Mouse (Mus musculus): ENCODE data around the gene Sprr2a2. TPM values are rescaled to one million over a fixed set of nuclear protein-coding genes. Genes with fewer than 3 reads are reported as not detected.
"Not testable (repeated sequence)": the region's sequence is repeated elsewhere in the genome, so short reads cannot be mapped to it uniquely, and the experiment has no call there.

Gene Sprr2a2
- polyA plus RNA-seq, 1 experiment from 2014 or later = not detected

DNA sequence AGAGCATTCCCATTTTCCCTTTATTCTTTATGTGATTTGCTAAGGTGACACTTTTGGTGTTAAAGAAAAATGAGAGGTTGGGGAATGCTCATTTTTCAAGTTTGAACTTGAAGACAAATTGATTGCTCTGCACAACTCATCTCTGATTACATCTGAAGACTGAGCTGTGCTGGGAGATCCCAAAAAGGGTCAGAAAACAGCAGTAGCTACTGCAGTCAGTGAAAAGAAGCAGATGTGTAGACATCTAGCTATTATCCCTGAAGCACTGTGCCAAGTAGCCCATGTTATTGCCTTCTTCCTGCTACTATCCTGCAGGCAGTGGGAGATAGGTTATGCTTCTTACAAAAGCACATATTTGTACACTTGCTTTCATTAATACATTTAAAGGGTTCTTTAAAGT, 29.1 kb downstream of the Sprr2a2 start:
- H3K27me3 ChIP-seq (ENCODE audit: poor library complexity, severe bottlenecking); H3K4me3 ChIP-seq; H3K27ac ChIP-seq; H3K36me3 ChIP-seq (replicated peaks); H3K4me1 ChIP-seq; DNase-seq (ENCODE audit: extremely low spot score, low spot score); H3K9me3 ChIP-seq: not testable (repeated sequence)

DNA sequence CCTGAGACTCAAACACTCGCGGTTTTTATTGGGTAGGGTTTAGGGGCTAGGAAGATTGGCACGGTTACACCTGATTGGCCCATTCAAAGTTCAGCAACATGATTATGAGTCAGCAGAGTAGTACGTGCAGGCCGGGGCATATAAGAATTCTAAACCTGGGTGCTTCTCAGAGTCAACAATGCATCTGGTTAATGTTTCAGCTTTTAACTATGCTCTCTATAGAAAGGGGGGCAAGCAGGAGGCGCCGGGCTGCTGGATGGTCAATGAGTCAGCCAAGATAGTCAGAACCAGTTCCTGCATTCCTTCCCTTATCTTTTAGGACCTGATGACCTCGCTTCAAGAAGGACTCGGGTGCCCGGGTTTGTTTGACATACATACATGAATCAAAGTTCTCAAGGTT, 30.5 kb downstream of the Sprr2a2 start:
- no CpG with 5 or more reads among the region's 10 CpGs for WGBS
- H3K4me1 ChIP-seq; H3K9me3 ChIP-seq; H3K27ac ChIP-seq; H3K36me3 ChIP-seq (replicated peaks); DNase-seq (ENCODE audit: extremely low spot score, low spot score); H3K4me3 ChIP-seq; H3K27me3 ChIP-seq (ENCODE audit: poor library complexity, severe bottlenecking): not testable (repeated sequence)

DNA sequence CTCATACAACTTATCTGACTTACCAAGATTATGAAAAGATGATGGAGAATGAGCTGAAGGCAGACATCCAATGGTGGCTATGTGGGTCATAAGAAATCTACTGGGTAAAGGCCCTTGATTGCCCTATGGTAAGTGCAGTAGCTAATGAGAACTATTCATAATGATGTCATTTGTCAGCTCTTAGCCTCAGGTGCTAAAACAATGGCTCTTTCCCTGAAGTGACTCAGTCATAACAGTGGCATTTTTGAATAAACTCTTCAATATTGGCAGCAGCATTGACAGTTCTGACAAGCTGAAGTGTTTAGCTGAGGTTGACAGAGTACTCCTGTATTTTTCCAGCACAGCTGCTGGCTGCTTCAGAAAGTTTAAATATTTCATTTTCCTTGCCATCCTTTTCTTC, 32.8 kb downstream of the Sprr2a2 start:
- not testable (repeated sequence) for H3K4me1 ChIP-seq; DNase-seq (ENCODE audit: extremely low spot score, low spot score); H3K36me3 ChIP-seq (replicated peaks); H3K9me3 ChIP-seq; H3K4me3 ChIP-seq; H3K27ac ChIP-seq; H3K27me3 ChIP-seq (ENCODE audit: poor library complexity, severe bottlenecking)

DNA sequence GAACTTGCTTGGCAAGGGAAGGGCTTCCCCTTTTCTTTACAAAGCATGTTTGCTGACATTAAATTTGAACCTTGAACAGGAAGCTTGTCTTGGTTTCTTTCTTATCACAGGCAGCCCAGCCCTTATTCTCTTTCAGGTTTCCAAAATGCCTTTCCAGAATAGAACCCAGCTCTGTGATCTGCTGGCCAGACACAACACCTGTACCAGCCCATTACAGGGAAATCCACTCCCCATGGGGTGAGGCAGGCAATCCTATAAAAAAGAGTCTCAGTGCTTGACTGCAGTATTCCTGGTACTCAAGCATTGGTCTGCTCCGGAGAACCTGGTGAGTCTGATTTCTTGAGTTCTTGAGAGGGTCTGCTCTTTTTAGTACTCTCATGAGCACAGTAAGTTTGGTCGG, 34.7 kb downstream of the Sprr2a2 start:
- not testable (repeated sequence) for H3K27me3 ChIP-seq (ENCODE audit: poor library complexity, severe bottlenecking); H3K4me3 ChIP-seq; H3K36me3 ChIP-seq (replicated peaks); DNase-seq (ENCODE audit: extremely low spot score, low spot score); H3K27ac ChIP-seq; H3K4me1 ChIP-seq; H3K9me3 ChIP-seq
- WGBS = 87% methylated on average over 2 of the region's 2 CpGs

DNA sequence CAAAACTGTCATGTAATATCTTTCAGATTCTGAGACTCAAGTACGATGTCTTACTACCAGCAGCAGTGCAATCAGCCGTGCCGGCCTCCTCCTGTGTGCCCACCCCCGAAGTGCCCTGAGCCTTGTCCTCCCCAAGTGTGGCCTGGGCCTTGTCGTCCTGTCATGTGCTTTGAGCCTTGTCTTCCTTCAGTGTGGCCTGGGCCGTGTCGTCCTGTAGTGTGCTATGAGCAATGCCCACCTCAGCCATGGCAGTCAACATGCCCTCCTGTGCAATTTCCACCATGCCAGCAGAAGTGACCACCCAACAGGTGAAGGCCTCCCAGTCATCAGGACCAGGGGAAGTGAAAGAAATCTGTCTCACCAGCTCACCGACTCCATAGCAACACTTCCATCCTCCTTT, 38.1 kb downstream of the Sprr2a2 start:
- not testable (repeated sequence) for H3K9me3 ChIP-seq; H3K4me3 ChIP-seq; H3K36me3 ChIP-seq (replicated peaks); H3K27me3 ChIP-seq (ENCODE audit: poor library complexity, severe bottlenecking); H3K27ac ChIP-seq; DNase-seq (ENCODE audit: extremely low spot score, low spot score); H3K4me1 ChIP-seq
- WGBS = no CpG with 5 or more reads among the region's 8 CpGs

DNA sequence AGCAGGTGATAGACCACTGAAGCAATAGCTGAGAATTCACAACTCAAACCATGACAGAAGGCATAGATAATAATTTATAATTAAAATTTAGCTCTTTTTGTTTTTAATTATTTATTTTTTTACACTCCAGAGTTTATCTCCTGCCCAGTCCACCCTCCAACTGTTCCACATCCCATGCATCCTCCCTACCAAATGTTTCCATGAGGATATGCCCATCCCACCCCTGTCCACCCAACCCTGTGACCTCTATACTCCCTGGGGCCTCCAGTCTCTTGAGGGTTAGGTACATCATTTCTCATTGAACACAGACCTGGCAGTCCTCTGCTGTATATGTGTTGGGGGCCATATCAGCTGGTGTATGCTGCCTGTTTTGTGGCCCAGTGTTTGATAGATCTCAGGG, 42.8 kb downstream of the Sprr2a2 start:
- DNase-seq (ENCODE audit: extremely low spot score, low spot score); H3K4me3 ChIP-seq; H3K36me3 ChIP-seq (replicated peaks); H3K4me1 ChIP-seq; H3K9me3 ChIP-seq; H3K27ac ChIP-seq; H3K27me3 ChIP-seq (ENCODE audit: poor library complexity, severe bottlenecking): not testable (repeated sequence)

DNA sequence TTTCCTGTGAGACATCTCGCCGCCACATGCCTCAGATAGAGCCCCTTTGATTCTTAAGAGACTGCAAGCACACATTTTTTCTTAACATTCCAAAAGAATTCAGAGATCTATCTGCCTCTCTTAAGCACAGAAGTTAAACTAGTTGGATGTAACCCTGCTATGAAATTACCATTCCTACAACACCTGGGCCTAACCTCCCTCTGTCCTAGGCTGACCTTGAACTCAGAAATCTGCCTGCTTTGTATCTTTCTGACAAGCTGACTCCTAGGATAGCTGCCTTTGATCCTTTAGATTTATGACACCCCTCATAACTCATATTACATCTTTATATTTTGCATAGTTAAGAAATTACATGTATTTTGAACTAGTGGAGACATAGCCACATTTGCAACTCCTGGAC, 47.7 kb downstream of the Sprr2a2 start:
- not testable (repeated sequence) for H3K4me3 ChIP-seq, H3K9me3 ChIP-seq
- WGBS = no CpG with 5 or more reads among the region's 2 CpGs

DNA sequence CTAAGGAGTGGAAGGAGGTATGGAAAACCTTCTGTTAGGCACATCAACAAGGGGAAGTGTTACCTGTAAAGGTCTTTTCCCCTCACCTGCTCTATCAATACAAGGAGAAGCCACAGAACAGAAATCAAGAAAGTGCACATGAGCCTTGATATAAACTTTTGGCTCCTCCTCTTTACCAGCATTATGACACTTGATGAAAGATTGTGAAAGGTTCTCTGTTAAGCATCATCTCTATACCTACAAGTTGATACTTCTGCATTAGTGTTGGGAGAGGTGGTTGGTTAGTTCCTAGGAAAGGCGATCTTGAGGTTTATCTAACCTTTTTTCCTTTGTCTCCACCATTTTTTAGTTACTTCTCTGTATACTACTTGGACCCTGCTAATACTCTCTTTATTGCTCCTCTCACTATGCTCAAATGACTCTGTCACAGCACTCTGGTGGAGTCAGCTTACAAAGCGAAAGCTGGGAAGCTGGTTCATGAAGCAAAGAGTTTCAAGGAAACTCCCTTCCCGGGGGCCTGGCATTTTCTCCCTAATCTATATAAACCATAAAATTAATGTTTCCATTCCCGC, 55.8 kb downstream of the Sprr2a2 start:
- no CpG with 5 or more reads among the region's 4 CpGs for WGBS

More for the DNA sequence above, 47.7 kb downstream of the Sprr2a2 start:
- not testable (repeated sequence) for H3K27me3 ChIP-seq (ENCODE audit: poor library complexity, severe bottlenecking); DNase-seq (ENCODE audit: extremely low spot score, low spot score); H3K4me1 ChIP-seq; H3K27ac ChIP-seq; H3K36me3 ChIP-seq (replicated peaks)

DNA sequence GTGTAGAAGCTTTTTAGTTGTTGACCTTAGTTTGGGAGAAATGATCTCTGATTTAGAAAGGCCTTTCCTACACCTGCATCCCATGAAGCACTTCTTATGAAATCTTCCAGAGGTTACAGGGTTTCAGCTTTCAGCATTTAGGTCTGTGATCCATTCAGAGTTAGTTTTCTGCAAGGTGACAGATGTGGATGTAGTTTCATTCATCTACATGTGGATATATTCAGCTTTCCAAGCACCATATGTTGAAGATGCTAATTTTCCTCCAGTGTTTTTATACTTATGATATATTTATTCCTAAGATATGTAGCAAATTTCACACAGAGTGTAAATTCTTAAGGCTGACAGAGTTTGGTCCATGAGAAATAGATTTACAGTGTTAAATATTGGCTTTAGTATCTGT, 57.8 kb downstream of the Sprr2a2 start:
- not testable (repeated sequence) for H3K36me3 ChIP-seq (replicated peaks); H3K4me1 ChIP-seq; H3K4me3 ChIP-seq; DNase-seq (ENCODE audit: extremely low spot score, low spot score); H3K9me3 ChIP-seq; H3K27ac ChIP-seq; H3K27me3 ChIP-seq (ENCODE audit: poor library complexity, severe bottlenecking)

More for the DNA sequence above, 55.8 kb downstream of the Sprr2a2 start:
- H3K27ac ChIP-seq; H3K4me3 ChIP-seq; H3K27me3 ChIP-seq (ENCODE audit: poor library complexity, severe bottlenecking); H3K4me1 ChIP-seq; DNase-seq (ENCODE audit: extremely low spot score, low spot score); H3K9me3 ChIP-seq; H3K36me3 ChIP-seq (replicated peaks): not testable (repeated sequence)

DNA sequence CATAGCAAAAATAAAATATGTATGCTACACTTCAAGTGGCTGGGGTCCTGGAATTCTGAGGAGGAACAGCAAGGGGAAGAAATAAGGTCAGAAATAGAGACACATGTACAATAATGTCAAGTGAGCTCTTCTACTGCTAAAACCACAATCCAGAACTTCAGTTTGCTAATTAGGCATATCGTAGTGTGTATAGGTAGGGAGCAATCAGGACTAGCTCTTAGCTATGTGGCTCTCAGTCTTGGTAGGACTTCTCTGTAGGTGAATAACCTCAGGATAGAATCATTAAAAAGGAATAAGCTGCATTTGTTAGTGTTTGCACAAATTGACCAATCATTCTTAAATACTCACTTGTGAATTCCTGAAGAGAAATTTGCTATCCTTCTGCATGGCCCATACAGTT, 58.3 kb downstream of the Sprr2a2 start:
- H3K27me3 ChIP-seq (ENCODE audit: poor library complexity, severe bottlenecking); DNase-seq (ENCODE audit: extremely low spot score, low spot score); H3K27ac ChIP-seq; H3K9me3 ChIP-seq; H3K36me3 ChIP-seq (replicated peaks); H3K4me3 ChIP-seq; H3K4me1 ChIP-seq: not testable (repeated sequence)
- whole genome bisulfite sequencing = no CpG with 5 or more reads among the region's 1 CpGs

DNA sequence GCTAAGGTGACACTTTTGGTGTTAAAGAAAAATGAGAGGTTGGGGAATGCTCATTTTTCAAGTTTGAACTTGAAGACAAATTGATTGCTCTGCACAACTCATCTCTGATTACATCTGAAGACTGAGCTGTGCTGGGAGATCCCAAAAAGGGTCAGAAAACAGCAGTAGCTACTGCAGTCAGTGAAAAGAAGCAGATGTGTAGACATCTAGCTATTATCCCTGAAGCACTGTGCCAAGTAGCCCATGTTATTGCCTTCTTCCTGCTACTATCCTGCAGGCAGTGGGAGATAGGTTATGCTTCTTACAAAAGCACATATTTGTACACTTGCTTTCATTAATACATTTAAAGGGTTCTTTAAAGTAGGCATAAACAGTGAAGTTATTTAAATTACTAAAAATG, 63.9 kb downstream of the Sprr2a2 start:
- H3K4me3 ChIP-seq; H3K9me3 ChIP-seq; H3K27me3 ChIP-seq (ENCODE audit: poor library complexity, severe bottlenecking); H3K4me1 ChIP-seq; H3K27ac ChIP-seq; H3K36me3 ChIP-seq (replicated peaks); DNase-seq (ENCODE audit: extremely low spot score, low spot score): not testable (repeated sequence)

DNA sequence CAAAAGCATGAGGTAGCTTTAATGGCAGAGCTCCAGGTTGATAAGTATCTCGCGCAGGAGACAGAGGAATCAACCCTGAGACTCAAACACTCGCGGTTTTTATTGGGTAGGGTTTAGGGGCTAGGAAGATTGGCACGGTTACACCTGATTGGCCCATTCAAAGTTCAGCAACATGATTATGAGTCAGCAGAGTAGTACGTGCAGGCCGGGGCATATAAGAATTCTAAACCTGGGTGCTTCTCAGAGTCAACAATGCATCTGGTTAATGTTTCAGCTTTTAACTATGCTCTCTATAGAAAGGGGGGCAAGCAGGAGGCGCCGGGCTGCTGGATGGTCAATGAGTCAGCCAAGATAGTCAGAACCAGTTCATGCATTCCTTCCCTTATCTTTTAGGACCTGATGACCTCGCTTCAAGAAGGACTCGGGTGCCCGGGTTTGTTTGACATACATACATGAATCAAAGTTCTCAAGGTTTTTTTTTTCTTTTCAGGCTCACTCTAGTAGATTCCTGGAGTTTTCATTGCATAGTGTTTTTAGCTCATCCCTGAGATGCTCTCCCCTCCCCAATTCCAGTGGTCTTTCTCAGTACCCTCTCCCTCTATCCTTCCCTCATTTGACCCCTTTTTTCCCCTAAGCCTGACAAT, 65.4 kb downstream of the Sprr2a2 start:
- H3K4me3 ChIP-seq; H3K27ac ChIP-seq; DNase-seq (ENCODE audit: extremely low spot score, low spot score); H3K4me1 ChIP-seq; H3K9me3 ChIP-seq; H3K27me3 ChIP-seq (ENCODE audit: poor library complexity, severe bottlenecking); H3K36me3 ChIP-seq (replicated peaks): not testable (repeated sequence)
- 91% methylated on average over 5 of the region's 12 CpGs for WGBS

DNA sequence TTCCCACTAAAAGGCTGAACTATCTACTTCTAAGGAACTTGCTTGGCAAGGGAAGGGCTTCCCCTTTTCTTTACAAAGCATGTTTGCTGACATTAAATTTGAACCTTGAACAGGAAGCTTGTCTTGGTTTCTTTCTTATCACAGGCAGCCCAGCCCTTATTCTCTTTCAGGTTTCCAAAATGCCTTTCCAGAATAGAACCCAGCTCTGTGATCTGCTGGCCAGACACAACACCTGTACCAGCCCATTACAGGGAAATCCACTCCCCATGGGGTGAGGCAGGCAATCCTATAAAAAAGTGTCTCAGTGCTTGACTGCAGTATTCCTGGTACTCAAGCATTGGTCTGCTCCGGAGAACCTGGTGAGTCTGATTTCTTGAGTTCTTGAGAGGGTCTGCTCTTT, 69.4 kb downstream of the Sprr2a2 start, which contains the start of gene Sprr2a3:
TSS of gene Sprr2a3 (plus strand) at position 317 of the 400 bp plus-strand sequence.
- WGBS = 90% methylated on average over 1 of the region's 1 CpGs
- H3K9me3 ChIP-seq; H3K4me3 ChIP-seq; H3K4me1 ChIP-seq; DNase-seq (ENCODE audit: extremely low spot score, low spot score); H3K27ac ChIP-seq; H3K36me3 ChIP-seq (replicated peaks); H3K27me3 ChIP-seq (ENCODE audit: poor library complexity, severe bottlenecking): not testable (repeated sequence)

DNA sequence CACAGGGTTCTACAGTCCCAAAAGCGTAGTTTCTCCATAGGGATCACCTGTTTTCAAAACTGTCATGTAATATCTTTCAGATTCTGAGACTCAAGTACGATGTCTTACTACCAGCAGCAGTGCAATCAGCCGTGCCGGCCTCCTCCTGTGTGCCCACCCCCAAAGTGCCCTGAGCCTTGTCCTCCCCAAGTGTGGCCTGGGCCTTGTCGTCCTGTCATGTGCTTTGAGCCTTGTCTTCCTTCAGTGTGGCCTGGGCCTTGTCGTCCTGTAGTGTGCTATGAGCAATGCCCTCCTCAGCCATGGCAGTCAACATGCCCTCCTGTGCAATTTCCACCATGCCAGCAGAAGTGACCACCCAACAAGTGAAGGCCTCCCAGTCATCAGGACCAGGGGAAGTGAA, 72.8 kb downstream of the Sprr2a2 start:
- H3K36me3 ChIP-seq (replicated peaks); H3K4me1 ChIP-seq; H3K9me3 ChIP-seq; H3K27ac ChIP-seq; DNase-seq (ENCODE audit: extremely low spot score, low spot score); H3K27me3 ChIP-seq (ENCODE audit: poor library complexity, severe bottlenecking); H3K4me3 ChIP-seq: not testable (repeated sequence)
- WGBS = 73% methylated on average over 6 of the region's 6 CpGs

Measured in forebrain, embryonic 10.5 days (tissue).